Mouse (Mus musculus) bone marrow, adult 2 months (tissue): ENCODE measurements around the gene Layn.

Source experiments
- CTCF ChIP-seq: fragments of 200-500 bp; IDR thresholded peaks from 2 replicates; pipeline ENCODE4 v1.5.1; 2011; ENCODE audit warnings: low read length, control low read depth; ENCODE audit not compliant: control insufficient read depth, insufficient read depth
- POLR2A ChIP-seq: fragments of 200-500 bp; IDR thresholded peaks from 2 replicates; pipeline ENCODE4 v1.6.1; 2011; ENCODE audit warnings: low read depth, mild to moderate bottlenecking, control low read depth, low read length, borderline replicate concordance; ENCODE audit not compliant: control insufficient read depth

DNA sequence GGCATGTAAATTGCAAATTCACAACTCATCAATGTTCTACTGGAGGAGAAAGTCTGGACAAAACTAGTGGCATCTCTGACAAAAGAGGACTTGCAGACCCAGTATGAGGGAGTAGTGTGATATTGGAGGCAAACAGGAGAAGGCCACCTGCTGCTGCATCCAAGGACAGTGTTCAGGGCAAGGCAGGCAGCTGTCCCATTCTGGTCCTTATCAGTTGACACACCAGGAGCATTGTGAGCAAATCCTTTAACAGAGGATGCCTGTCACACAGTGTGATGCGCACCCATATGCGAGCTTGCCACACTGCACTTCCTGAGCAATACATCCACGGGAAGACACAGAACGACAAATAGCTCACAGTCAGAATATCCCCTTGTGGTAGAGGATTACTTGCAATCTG lies 37.9 kb upstream of the Layn start:
- TF ChIP-seq POLR2A (no peak), CTCF (no peak)
